Mouse (Mus musculus) 416B (cell line): ENCODE results near the gene Best3.
A peak's percentile ranks its signal among the peaks of the same experiment; 100 is the strongest.

Source experiments
- DNase-seq: peaks from one replicate; pipeline ENCODE4 v3.0.0; 2011; ENCODE audit warnings: low read depth

The Best3 gene

DNA sequence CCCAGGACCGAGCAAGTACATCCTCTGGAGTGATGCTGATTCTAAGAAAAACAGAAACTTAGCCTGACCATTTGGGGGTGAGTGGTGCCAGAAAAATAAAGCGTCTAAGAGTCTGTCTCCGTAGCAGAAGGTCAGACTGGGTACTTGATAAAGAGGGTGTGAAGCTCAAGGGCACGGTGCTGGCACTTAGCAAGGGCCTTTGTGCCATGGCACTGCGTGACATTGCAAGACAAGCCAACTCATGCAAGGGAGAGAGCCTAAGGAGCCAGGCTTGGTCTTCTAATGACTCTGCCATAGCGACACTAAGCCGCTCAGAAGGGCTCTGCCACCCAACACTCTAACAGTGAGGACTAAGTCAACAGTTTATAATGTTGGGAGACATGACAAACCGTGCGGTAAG is 7.3 kb upstream of the Best3 start:
- DNase-seq = no peak

DNA sequence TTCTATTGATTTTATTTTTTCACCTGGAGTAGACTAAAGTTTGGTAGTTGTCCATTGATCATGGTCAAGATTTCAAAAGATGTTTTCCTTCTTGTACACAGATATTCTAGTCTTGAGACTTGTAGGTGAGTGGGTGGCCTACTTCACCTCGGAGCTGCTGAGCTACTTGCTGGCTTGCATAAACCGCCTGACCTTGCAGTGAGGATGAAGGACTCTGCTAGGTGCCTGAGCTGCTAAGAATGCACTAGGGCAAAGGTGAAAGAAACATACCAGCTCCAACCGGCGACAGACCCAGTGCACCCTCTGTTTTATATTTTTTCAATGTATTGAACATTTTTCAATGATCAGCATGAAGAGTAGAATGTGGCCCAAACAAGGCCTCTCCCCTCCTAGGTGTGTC is 5.8 kb upstream of the Best3 start:
- no peak for DNase-seq

DNA sequence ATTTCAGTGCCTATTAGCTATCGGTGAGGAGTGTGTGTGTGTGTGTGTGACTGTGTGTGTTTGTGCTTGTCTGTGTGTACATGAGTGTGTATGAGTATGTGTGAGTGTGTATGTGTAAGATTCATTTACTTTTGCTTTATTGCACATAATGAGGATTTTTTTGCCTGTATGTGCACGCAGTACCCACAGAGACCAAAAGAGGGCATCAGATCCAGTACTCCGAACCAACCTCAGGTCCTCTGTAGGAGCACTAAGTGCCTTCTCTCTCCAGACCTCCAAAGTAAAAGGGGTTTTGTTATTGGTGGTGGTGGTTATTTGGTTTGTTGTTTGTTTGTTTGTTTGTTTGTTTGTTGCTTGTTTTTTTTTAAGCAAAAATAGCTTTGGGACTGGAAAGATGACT is 5.2 kb upstream of the Best3 start:
- peak; percentile 54 for DNase-seq

DNA sequence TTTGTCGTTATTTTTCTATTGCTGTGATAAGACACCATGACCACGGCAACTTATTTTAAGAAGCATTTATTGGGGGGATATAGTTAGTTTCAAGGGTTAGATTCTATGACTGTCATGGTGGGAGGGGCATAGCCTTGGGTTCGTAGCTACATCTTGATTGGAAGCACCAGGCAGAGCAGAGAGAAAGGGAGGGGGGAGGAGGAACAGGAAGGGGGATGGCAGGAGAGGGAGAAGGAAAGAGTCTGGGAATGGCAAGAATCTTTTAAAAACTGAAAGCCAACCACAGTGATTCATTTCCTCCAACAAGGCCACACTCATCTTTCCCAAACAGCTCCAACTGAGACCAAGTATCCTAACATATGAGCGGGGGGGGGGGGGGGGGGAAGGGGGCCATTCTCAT is 3.6 kb upstream of the Best3 start:
- DNase-seq = peak; percentile 14

DNA sequence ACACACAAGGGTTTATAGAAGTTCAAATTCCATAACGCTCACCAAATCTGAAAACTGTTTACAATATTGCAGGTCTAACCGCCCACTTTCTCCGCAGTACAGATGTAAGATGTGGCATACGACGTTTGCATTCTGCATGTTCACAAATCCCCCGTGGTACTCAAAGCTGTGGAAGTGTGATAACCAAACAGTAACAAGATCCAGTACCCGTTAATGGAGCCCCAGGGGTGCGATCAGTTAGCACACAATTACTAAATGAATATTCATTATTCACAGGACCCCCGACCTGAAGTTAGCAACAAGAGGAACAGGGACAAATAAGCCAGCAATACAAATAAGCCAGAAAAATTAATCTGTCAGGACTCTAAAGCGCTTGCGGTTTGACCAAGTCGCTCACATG is 1.3 kb upstream of the Best3 start:
- DNase-seq = no peak

DNA sequence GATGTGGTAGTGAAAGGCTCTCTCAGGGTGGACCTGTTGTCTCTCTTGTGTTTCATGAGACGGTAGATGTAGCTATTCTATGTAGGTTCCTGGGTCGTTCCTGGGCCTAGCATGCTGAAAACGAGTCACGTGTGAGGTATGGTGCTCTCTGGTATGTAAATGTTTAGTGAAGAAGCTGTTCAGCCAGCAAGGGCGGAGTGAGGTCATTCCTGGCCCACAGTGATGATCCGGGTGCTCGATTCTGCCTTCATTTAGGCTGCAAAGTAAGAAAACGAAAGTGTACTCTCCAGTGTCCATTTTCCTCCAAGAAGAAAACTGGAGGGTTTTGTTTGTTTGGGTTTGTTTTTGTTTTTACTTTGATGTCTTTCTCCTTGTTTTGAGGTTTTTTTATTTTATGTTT is 7.9 kb downstream of the Best3 start:
- DNase-seq = no peak

DNA sequence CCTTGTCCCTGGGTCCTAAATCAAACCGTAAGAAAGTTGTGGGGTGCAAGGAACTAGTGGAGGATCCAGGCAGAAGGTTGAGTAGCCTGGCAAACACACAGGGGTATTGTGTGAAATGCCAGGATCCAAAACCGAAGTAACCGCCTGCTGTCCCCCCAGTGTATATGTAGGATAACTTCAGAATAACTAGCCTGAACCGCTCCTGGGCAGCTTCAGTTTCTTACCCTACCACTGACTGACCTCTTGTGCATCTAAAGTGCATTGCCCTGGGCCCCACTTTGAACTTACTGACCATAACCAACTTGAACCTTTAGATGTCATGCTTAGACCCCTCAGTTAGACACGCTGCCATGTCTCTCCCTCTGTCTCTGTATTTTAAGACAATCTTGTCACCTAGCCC is 9.0 kb downstream of the Best3 start:
- DNase-seq = no peak

DNA sequence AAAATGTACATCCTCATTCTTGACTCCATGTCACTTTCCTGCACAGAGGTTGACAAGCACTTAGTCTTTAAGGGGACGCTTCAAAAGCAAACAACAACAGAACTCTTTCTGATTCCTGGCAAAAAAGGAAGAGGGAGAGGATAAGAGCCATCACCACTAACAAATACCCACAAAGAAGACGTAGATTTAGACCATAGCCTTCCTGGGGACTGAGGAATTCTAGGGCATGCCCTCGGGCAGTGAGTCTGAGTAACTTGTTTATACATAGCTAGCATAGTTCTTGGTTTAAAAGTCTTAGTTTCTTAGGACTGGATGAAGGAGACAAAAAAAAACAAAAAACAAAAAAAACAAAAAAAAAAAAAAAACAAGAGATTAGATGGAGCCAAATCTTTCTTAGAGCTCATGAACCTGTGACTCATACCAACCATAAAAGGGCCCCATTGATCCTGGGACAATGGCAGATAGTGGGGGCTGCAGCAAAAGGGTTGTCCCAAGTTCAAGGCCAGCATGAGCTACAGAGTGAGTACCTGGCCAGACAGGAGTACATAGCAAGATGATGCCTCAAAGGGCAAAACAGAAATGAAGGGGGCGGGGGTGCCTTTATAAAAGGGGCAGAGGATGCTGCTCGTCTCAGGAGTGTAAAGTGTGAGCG is 9.6 kb downstream of the Best3 start:
- no peak for DNase-seq

DNA sequence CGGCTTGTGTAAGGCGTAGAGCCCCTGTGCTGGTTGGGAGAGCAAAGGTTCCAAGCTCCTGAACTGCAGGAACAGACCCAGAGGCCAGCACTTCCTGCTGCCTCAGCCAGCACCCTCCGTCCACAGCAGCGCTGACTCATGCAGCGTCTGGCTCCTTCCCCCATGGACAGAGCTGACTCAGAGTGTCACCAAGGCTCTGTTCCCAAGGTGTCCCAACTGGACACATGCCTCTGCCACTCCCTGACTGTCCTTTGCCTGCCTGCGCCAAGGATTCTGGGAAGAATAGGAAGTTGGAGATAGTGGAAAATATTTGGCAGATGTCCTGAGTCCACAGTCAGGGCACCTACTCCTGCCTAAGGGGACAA is 10.1 kb downstream of the Best3 start:
- DNase-seq = peak; percentile 72

DNA sequence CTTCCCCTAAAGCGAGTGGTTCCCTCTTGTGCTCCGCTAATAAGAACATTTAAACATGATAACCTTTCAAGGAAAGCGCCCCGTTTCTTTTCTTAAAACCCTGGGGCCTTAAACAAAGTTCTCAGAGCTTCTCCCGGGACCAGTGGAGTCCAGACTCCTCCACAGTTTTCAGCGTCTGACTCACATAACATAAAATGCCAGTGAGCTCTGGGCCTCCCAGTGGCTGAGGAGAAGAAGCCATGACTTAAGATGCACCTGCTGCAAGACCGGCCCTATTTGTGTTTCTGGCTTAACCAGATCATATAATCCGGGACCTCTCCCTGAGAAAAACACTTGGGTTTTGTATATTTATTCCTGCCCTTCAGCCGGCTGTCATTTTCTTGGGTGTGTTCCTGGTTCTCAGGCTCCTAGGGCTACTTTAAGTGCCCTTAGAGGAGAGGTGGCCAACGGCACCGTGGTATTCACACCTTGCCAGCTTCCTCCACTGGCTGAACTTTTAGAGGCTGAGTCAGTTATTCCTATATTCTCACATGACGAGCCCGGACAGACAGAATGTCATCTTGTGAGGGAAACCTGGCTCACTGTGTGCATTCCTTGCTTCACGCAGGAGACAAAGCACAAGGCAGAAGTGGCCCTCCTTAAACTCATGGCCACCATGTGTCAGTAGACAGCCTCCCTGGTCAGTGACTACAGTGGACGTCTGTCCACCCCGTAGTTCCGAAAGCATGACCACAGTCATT is 12.8 kb downstream of the Best3 start:
- DNase-seq = no peak

DNA sequence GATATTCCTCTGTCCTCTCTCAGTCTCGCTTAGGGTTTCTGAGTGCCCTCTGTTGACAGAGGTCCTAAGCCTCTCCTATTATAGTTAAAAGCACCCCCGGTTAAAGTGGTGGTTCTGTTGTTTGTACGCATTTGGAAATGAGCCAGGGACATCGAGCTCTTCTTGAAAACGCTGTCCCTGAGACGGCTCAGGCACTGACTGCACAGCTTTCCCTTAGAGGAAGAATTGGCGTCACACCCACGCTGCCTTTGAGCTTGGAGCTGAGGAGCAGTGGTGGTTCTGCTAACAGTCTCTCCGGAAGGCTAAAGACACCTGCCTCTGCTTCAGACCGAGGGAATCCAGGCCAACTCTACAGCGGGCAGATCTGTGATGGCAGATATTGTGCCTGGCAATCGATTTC is 14.9 kb downstream of the Best3 start:
- no peak for DNase-seq

DNA sequence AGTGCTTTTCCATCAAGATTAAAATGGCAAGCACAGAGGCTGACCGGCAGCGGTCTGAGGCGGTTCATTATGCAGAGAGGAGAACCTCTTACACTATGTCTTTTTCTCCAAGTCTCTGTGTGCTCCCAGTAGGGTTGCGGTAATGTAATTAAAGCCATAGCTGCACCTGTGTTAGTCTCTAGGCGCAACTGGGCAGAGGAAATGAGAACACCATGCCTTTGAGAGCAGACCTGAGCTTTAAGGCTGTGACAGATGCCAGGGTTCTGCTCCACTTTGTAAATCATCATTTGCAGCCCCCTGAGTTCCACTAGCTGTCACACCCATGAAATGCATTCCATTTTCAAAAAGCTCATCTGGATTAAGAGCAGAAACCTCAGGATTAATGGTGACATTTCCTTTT is 18.6 kb downstream of the Best3 start:
- no peak for DNase-seq

DNA sequence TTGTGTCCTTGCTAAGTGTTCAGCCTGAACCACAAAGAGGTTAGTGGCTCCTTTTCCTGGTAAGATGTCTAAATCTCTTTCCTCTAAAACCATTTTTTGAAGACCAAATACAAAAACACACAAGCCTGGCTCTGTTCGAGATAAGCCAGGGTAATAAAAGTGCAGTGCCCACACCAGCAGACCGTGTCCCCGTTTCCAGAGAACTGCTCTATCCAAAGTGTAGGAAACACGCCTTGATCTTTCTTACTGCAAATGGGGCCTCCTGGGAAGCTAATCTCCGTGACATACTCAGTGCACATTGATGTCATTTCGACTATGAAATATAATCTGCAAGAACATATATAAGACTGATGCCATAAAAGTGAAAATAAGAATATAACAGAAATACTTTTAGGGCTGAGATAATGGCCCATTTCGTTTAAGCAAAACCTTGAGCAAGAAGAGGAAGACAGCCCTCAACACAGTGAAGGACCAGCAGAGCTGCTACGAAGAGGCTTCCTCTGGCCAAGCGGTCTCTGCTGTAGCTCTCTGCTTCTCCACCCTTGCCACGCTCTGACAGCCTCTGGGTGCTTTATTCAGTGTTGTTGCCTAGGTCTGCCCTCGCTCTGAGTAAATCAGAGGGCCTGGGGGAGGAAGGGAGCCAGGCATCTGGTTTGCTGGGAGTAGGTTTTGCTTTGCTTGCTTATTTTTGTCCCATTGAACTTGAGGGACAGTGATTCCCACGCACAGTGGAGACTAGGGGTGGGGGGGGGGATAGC is 19.8 kb downstream of the Best3 start:
- DNase-seq = no peak

DNA sequence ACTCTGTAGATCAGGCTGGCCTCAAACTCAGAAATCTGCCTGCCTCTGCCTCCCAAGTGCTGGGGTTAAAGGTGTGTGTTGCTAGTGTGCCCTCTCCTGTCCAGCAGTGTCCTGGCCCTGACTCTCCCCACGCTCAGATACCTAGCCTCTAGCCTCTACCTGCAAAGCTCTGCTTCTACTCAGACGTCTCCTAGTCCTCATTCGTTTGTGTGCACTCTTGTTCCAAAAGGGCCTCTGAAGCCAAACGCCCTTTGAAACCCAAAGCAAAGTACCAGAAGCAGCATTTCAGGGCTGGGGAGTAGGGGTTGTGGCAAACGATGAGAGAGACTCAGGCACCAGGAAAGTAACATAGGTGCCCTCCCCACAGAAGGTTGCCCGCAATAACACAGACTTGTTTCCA is 23.6 kb downstream of the Best3 start:
- DNase-seq = no peak

DNA sequence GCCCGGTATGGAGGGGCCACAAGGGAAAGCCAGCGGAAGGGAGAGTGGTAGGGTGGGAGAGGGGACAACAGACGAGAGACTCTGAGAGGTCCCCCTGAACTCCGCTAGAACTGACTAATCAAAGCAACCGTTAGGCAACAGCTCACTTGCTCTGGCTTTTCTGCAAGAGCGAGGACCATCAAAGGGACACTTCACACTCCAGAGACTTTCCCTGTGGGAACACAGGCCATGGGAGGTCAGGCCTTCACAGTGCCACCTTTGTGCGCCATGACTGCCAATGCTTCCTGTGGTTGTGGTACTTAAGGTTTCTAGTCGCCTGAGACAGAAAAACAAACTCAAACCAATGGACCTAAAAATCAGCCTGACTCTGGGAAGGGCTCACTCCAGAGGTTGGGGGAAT is 24.9 kb downstream of the Best3 start:
- DNase-seq = no peak

DNA sequence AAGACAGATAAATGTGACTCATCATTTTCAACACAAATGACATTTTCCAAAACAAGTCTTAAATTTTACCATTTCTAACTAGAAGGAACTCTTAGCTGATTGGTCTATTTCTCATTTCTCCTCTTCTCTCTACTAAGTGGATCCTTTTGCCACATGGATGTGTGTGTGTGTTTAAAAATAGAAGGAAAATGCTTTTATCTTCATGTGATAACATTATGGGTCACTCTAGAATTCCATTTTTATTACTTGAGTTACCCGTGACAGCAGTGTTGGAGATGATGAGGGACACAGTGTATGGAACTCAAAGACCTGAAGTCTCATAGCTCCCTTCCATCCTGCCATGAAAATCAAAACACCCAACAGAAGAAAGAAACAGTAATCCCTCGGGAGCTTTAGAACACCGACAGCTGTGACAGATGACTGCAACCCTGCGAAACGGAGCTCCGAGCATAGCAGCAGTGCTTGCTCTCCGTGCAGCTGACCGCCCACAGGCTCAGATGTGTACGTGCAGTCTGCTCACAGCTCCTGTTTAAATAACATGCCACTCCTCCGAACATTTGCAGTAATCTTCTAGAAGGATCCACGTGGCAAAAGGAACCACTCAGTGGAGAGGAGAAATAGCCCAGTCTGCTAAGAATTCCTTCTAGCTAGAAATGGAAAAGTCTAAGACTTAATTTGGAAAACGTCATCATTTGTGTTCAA is 27.7 kb downstream of the Best3 start:
- DNase-seq = no peak

DNA sequence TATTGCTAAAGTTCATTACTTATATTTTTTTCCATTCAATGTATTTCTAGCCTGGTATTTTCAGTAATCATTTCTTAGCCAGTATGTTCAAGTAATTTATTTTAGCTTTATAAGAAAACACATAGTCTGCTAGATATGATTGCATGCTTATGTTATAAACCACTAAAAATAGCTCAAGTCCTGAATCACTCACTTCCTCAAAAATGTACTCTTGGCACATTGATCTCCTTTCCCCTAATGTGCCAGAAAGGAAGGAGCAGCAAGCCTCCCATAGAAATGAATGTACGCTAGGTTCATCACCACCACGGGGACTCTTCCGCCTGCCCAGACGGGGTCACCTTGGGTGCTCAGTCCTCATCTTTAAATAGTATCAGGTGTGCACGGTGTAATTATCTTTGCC is 28.5 kb downstream of the Best3 start:
- no peak for DNase-seq

DNA sequence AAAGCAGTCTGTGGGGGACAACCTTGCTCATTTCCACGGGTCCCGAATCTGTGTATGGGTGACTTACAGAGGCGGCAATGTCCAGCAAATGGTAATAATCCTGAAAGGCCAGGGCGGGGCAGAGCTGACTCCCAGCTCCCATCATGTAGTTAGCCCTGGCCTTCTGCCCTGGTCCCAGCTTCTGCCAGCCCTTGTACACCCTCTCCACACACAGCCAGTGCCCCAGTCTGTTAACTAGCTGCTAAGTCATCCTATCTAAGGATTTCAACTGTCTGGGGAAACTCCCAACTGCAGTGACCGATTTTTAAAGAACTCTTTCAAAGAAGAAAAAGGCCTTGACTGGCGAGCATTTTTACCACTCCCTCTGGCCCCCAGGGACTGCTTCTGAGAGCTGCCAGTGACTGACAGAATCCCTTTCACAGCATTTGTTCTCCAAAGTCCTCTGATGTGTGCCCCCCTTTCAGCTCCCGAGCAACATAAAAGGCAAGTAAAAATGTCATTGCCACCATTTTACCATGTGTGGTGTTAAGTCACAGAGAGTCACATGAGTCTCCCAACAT is 32.2 kb downstream of the Best3 start:
- no peak for DNase-seq

DNA sequence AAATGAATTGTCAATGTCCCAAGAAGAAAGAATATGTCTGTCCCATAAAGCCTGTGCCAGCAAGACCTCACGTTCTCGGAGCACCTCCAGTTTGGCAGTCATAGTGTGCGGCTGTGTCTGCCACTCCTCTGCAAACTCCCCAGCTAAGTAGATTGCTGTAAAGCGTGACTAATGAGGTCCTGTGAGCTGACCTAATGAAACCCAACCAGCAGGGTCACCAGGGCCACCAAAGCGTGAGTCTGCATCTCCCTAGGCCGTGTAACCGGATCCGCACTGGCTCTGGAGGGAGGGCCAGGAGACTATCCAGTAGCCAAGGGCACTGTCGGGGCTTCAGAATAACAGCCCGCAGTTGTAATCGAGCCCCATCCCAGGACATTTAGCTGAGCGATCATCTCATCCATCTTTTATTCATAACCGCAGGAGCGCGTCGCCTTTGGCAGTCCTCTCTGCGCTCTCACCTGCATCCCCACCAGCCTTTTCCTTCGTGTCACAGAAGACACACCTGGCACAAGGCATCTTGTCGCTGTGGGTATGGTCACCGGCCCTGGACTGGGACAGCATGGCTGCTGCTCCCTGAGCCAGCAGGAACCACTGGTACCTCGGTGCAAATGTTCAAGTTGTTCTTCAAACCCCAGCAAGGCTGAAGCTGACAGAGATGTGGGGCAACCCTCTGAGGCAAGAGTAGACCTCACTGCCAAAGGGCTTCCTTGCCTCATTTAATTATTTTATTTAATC is 35.1 kb downstream of the Best3 start:
- DNase-seq = no peak

DNA sequence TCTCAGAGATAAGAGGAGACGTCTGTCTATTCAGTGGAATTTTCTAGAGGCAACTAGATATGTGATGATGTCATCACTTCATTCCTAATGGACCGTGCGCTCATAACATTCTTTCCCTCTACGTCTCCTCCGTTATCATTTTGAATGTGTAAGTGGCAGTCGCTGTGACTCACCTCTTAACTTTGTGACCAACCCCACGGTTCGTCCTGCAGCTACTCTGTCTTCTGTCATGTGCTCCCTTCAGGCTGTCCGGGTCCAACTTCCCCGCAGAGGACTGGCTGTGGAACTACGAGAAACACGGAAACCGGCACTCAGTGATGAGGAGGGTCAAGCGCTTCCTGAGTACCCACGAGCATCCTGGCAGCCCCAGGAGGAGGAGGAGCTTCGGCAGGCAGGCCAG is 37.6 kb downstream of the Best3 start:
- DNase-seq = no peak

DNA sequence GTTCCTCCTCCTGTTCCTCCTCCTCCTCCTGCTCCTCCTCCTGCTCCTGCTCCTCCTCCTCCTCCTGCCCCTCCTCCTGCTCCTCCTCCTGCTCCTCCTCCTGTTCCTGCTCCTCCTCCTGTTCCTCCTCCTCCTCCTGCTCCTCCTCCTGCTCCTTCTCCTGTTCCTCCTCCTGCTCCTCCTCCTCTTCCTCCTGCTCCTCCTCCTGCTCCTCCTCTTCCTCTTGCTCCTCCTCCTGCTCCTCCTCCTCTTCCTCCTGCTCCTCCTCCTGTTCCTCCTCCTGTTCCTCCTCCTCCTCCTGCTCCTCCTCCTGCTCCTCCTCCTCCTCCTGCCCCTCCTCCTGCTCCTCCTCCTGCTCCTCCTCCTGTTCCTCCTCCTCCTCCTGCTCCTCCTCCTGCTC is 39.7 kb downstream of the Best3 start:
- DNase-seq = peak; percentile 80

DNA sequence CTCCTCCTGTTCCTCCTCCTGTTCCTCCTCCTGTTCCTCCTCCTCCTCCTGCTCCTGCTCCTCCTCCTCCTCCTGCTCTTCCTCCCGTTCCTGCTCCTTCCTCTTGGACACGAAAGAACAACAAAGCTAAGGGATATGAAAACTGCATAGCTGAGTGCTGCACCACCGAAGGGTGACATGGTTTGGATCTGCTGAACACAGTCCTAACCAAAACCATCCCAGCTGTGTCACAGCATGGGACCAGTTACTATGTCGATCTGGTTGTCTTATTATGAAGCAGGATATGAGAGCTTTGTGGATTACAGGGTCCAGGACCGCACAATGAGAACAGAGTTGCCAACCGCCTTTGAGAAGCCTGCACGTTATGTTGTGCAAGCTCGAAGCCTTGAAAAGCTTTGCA is 40.1 kb downstream of the Best3 start:
- DNase-seq = peak; percentile 28
